Mouse (Mus musculus) MEL (cell line): ENCODE measurements around the gene Cpne9. TPM values are rescaled to one million over a fixed set of nuclear protein-coding genes. Genes with fewer than 3 reads are reported as not detected.

Source experiments
- DNase-seq: peaks from one replicate; pipeline ENCODE4 v3.0.0; 2011; ENCODE audit warnings: low read depth, low spot score
- H3K27ac ChIP-seq: 2 replicates; pipeline ENCODE4 v1.5.1; 2012; ENCODE audit warnings: low read depth, mild to moderate bottlenecking, control low read depth, low read length, moderate library complexity; ENCODE audit not compliant: control insufficient read depth
- H3K27me3 ChIP-seq, 2 experiments: fragments of 150-350 bp in 1 of 2; sonication (generic) in 1 of 2; 2 replicates each; pipeline ENCODE4 v1.6.1; 2012; ENCODE audit warnings: low read length in 2 of 2, mild to moderate bottlenecking in 2 of 2, improper control_type of control experiment in 1 of 2, moderate library complexity in 1 of 2; ENCODE audit not compliant: insufficient read depth in 2 of 2, control insufficient read depth in 1 of 2
- H3K36me3 ChIP-seq, 2 experiments: 2 replicates each; pipeline ENCODE4 v1.6.1; 2012 to 2014; ENCODE audit warnings: low read length in 2 of 2, improper control_type of control experiment in 1 of 2, inconsistent platforms in 1 of 2, mild to moderate bottlenecking in 1 of 2; ENCODE audit not compliant: insufficient read depth in 2 of 2, control insufficient read depth in 1 of 2
- H3K4me1 ChIP-seq, 2 experiments: fragments of 150-350 bp in 1 of 2; sonication (generic) in 1 of 2; 2 replicates each; pipeline ENCODE4 v1.6.1; 2012; ENCODE audit warnings: low read length in 2 of 2, improper control_type of control experiment in 1 of 2, mild to moderate bottlenecking in 1 of 2; ENCODE audit not compliant: insufficient read depth in 2 of 2, control insufficient read depth in 1 of 2
- H3K4me3 ChIP-seq, 2 experiments: fragments of 150-350 bp in 1 of 2; sonication (generic) in 1 of 2; 2 replicates each; pipeline ENCODE4 v1.5.1; 2012; ENCODE audit warnings: low read depth in 2 of 2, low read length in 2 of 2, mild to moderate bottlenecking in 2 of 2, moderate library complexity in 2 of 2, control low read depth in 1 of 2, improper control_type of control experiment in 1 of 2; ENCODE audit not compliant: control insufficient read depth in 1 of 2, insufficient read depth in 1 of 2
- H3K79me2 ChIP-seq: 2 replicates; pipeline ENCODE4 v1.6.1; 2012; ENCODE audit warnings: mild to moderate bottlenecking, low read length, moderate library complexity; ENCODE audit not compliant: control insufficient read depth, poor library complexity, insufficient read depth
- H3K9ac ChIP-seq: 2 replicates; pipeline ENCODE4 v1.6.1; 2012; ENCODE audit warnings: low read depth, mild to moderate bottlenecking, control low read depth, low read length, moderate library complexity; ENCODE audit not compliant: control insufficient read depth, poor library complexity, severe bottlenecking
- H3K9me3 ChIP-seq: fragments of 150-350 bp; sonication (generic); replicated peaks from 2 replicates; pipeline ENCODE4 v1.6.1; 2012; ENCODE audit warnings: mild to moderate bottlenecking, low read length, improper control_type of control experiment, moderate library complexity; ENCODE audit not compliant: insufficient read depth
- BHLHE40 ChIP-seq: IDR thresholded peaks from 2 replicates; pipeline ENCODE4 v1.6.1; 2012; ENCODE audit warnings: low read depth, mild to moderate bottlenecking, inconsistent platforms, low read length, improper control_type of control experiment, borderline replicate concordance
- CHD1 ChIP-seq: IDR thresholded peaks from 2 replicates; pipeline ENCODE4 v1.6.1; 2012; ENCODE audit warnings: low read depth, mild to moderate bottlenecking, inconsistent platforms, low read length, improper control_type of control experiment
- ELF1 ChIP-seq: IDR thresholded peaks from 2 replicates; pipeline ENCODE4 v1.6.1; 2014; ENCODE audit warnings: low read depth, mild to moderate bottlenecking, inconsistent platforms, low read length, improper control_type of control experiment, moderate library complexity
- EP300 ChIP-seq, 2 experiments: IDR thresholded peaks; 2 replicates each; pipeline ENCODE4 v1.6.1; 2011; ENCODE audit warnings: improper control_type of control experiment in 2 of 2, low read length in 2 of 2, low read depth in 1 of 2, mild to moderate bottlenecking in 1 of 2
- ETS1 ChIP-seq: IDR thresholded peaks from 2 replicates; pipeline ENCODE4 v1.6.1; 2012; ENCODE audit warnings: low read depth, mild to moderate bottlenecking, inconsistent platforms, low read length, improper control_type of control experiment, moderate library complexity
- GATA1 ChIP-seq: IDR thresholded peaks from 2 replicates; pipeline ENCODE4 v1.6.1; 2011; ENCODE audit warnings: low read depth, low read length, improper control_type of control experiment
- HCFC1 ChIP-seq: IDR thresholded peaks from 2 replicates; pipeline ENCODE4 v1.6.1; 2012; ENCODE audit warnings: low read depth, mild to moderate bottlenecking, inconsistent platforms, low read length, improper control_type of control experiment, moderate library complexity
- KAT2A ChIP-seq: conservative IDR thresholded peaks from 2 replicates; pipeline ENCODE4 v1.6.1; 2012; ENCODE audit warnings: low read depth, low read length, improper control_type of control experiment, inconsistent platforms
- MYB ChIP-seq: IDR thresholded peaks from 2 replicates; pipeline ENCODE4 v1.6.1; 2011; ENCODE audit warnings: mild to moderate bottlenecking, low read depth, low read length, improper control_type of control experiment
- MYC ChIP-seq: IDR thresholded peaks from 2 replicates; pipeline ENCODE4 v1.6.1; 2011; ENCODE audit warnings: low read depth, mild to moderate bottlenecking, low read length, improper control_type of control experiment, moderate library complexity
- NELFE ChIP-seq: IDR thresholded peaks from 2 replicates; pipeline ENCODE4 v1.6.1; 2011; ENCODE audit warnings: low read depth, low read length, improper control_type of control experiment
- NRF1 ChIP-seq: IDR thresholded peaks from 2 replicates; pipeline ENCODE4 v1.6.1; 2014; ENCODE audit warnings: low read depth, mild to moderate bottlenecking, inconsistent platforms, low read length, improper control_type of control experiment, moderate library complexity; ENCODE audit not compliant: poor library complexity, insufficient read depth, severe bottlenecking
- POLR2AphosphoS2 ChIP-seq: IDR thresholded peaks from 2 replicates; pipeline ENCODE4 v1.6.1; 2011; ENCODE audit warnings: low read length, improper control_type of control experiment
- RAD21 ChIP-seq: IDR thresholded peaks from 2 replicates; pipeline ENCODE4 v1.6.1; 2011; ENCODE audit warnings: mild to moderate bottlenecking, low read depth, low read length, improper control_type of control experiment
- RCOR1 ChIP-seq: IDR thresholded peaks from 2 replicates; pipeline ENCODE4 v1.6.1; 2012; ENCODE audit warnings: low read depth, mild to moderate bottlenecking, inconsistent platforms, low read length, improper control_type of control experiment
- SIN3A ChIP-seq: IDR thresholded peaks from 2 replicates; pipeline ENCODE4 v1.6.1; 2012; ENCODE audit warnings: low read length, improper control_type of control experiment, inconsistent platforms
- SMC3 ChIP-seq: IDR thresholded peaks from 2 replicates; pipeline ENCODE4 v1.6.1; 2011; ENCODE audit warnings: low read depth, low read length, improper control_type of control experiment
- TBP ChIP-seq: IDR thresholded peaks from 2 replicates; pipeline ENCODE4 v1.8.0; 2011; ENCODE audit warnings: low read depth, low read length, improper control_type of control experiment
- ZC3H11A ChIP-seq: IDR thresholded peaks from 2 replicates; pipeline ENCODE4 v1.6.1; 2012; ENCODE audit warnings: low read depth, mild to moderate bottlenecking, inconsistent platforms, low read length, improper control_type of control experiment
- ZMIZ1 ChIP-seq: IDR thresholded peaks from 2 replicates; pipeline ENCODE4 v1.6.1; 2012; ENCODE audit warnings: low read depth, mild to moderate bottlenecking, inconsistent platforms, low read length, improper control_type of control experiment, moderate library complexity
- ZNF384 ChIP-seq: IDR thresholded peaks from 2 replicates; pipeline ENCODE4 v1.6.1; 2012; ENCODE audit warnings: low read depth, mild to moderate bottlenecking, inconsistent platforms, low read length, improper control_type of control experiment
- polyA plus RNA-seq, 2 experiments: library from polyadenylated mRNA; stranded (reverse) in 1 of 2; unstranded in 1 of 2; fragments of >175 nt in 1 of 2; fragments of >200 nt in 1 of 2; gene quantifications; 2 replicates each; pipeline versions ENCODE4 v1.2.1 to v1.2.4; 2012; ENCODE audit warnings: low replicate concordance in 2 of 2, low read depth in 1 of 2; ENCODE audit not compliant: insufficient read length in 2 of 2, insufficient read depth in 1 of 2, missing spikeins in 1 of 2
- total RNA-seq: library from RNA; depleted of rRNA; stranded (reverse); fragments of 300-350 nt; gene quantifications from 2 replicates; pipeline ENCODE4 v1.2.3, GENCODE M21; 2012; rRNA removed

Cpne9 gene
- total and polyA plus RNA-seq, 3 experiments: 1.3 to 1.6 TPM; not detected in 1

GRCm38 (mm10) chr6:113352820-113353219 lies 70.7 kb downstream of the Cpne9 start:
- TF ChIP-seq RAD21 (no peak), KAT2A (no peak), NELFE (no peak), GATA1 (no peak), RCOR1 (no peak), HCFC1 (no peak), CHD1 (no peak), SMC3 (no peak), EP300 (IDR thresholded peaks at IDR 0.05; ENCODE audit: low read depth in 1 of 2, low read length in 2 of 2) (no peak), ZC3H11A (no peak), MYC (no peak), POLR2AphosphoS2 (no peak), ZMIZ1 (no peak), NRF1 (no peak), ETS1 (no peak), MYB (no peak), BHLHE40 (no peak), TBP (no peak), SIN3A (no peak)
- H3K27ac ChIP-seq: no peak overlapping the region
- no peak overlapping the region for H3K9ac ChIP-seq
- H3K4me1 ChIP-seq: peaks cover 2 to 6% of the 10 kb centered on the region in 2 experiments
- DNase-seq: no peak
- no peak overlapping the region for H3K4me3 ChIP-seq
- H3K27me3 ChIP-seq: no peaks in the 10 kb centered on the region
- H3K9me3 ChIP-seq: no peaks in the 10 kb centered on the region
- H3K36me3 ChIP-seq: peaks cover 0 to 8% of the 10 kb centered on the region in 2 experiments; a peak in 2 of 4 replicates
- H3K79me2 ChIP-seq: no peaks in the 10 kb centered on the region

GRCm38 (mm10) chr6:113353696-113354095 lies 71.6 kb downstream of the Cpne9 start:
- Histone ChIP-seq H3K9ac (no peak overlapping the region), H3K36me3 (peaks cover 0 to 8% of the 10 kb centered on the region in 2 experiments; a peak in 2 of 4 replicates), H3K9me3 (no peaks in the 10 kb centered on the region), H3K27me3 (no peaks in the 10 kb centered on the region), H3K4me3 (no peak overlapping the region), H3K4me1 (peaks cover 2 to 6% of the 10 kb centered on the region in 2 experiments), H3K79me2 (no peaks in the 10 kb centered on the region), H3K27ac (no peak overlapping the region)
- TF ChIP-seq ZMIZ1 (no peak), ELF1 (no peak), RCOR1 (no peak), ZNF384 (no peak), EP300 (IDR thresholded peaks at IDR 0.05; ENCODE audit: low read depth in 1 of 2, low read length in 2 of 2) (no peak)
- no peak for DNase-seq

Other genes with a start within 250 kb of the Cpne9 start
- 89.1 and 95.7 TPM in 2 replicates for gene Thumpd3, start 236.1 kb upstream of the Cpne9 start, total RNA-seq
- gene Thumpd3, start 236.1 kb upstream of the Cpne9 start, polyA plus RNA-seq: 100 to 1,000 TPM in 1 of 2 experiments, 10 to 100 TPM in 1; 74.8 to 158 TPM
- gene Setd5, start 204.9 kb upstream of the Cpne9 start, total RNA-seq: 43.5 and 50.4 TPM in 2 replicates
- 100 to 1,000 TPM in 1 of 2 experiments, 10 to 100 TPM in 1; 80.2 to 185 TPM for gene Setd5, start 204.9 kb upstream of the Cpne9 start, polyA plus RNA-seq
- 0.19 and 0.49 TPM in 2 replicates for gene Lhfpl4, start 86.9 kb upstream of the Cpne9 start, total RNA-seq
- gene Lhfpl4, start 86.9 kb upstream of the Cpne9 start, polyA plus RNA-seq: 1 to 10 TPM in 1 of 2 experiments, not detected in 1; 7.7 TPM
- 11.4 and 12.1 TPM in 2 replicates for gene Mtmr14, start 44.5 kb upstream of the Cpne9 start, total RNA-seq
- 10 to 100 TPM in 1 of 2 experiments, not detected in 1; 24.5 TPM for gene Mtmr14, start 44.5 kb upstream of the Cpne9 start, polyA plus RNA-seq
- gene Brpf1, start 24.8 kb downstream of the Cpne9 start, total RNA-seq: 29.8 and 32.6 TPM in 2 replicates
- 10 to 100 TPM; 44.9 to 46.8 TPM for gene Brpf1, start 24.8 kb downstream of the Cpne9 start, polyA plus RNA-seq
- gene Ogg1, start 44.7 kb downstream of the Cpne9 start, total RNA-seq: 8.7 and 9.2 TPM in 2 replicates
- gene Ogg1, start 44.7 kb downstream of the Cpne9 start, polyA plus RNA-seq: 10 to 100 TPM in 1 of 2 experiments, not detected in 1; 20.0 TPM
- 5.3 and 7.9 TPM in 2 replicates for gene Camk1, start 61.7 kb downstream of the Cpne9 start, total RNA-seq
- gene Camk1, start 61.7 kb downstream of the Cpne9 start, polyA plus RNA-seq: 10 to 100 TPM in 1 of 2 experiments, not detected in 1; 13.3 TPM
- 25.0 and 26.1 TPM in 2 replicates for gene Tada3, start 95.6 kb downstream of the Cpne9 start, total RNA-seq
- gene Tada3, start 95.6 kb downstream of the Cpne9 start, polyA plus RNA-seq: 10 to 100 TPM in 1 of 2 experiments, not detected in 1; 62.2 TPM
- 217 and 231 TPM in 2 replicates for gene Arpc4, start 95.8 kb downstream of the Cpne9 start, total RNA-seq
- 100 to 1,000 TPM in 1 of 2 experiments, not detected in 1; 375 TPM for gene Arpc4, start 95.8 kb downstream of the Cpne9 start, polyA plus RNA-seq
- 4.1 and 5.7 TPM in 2 replicates for gene Ttll3, start 107.0 kb downstream of the Cpne9 start, total RNA-seq
- 10 to 100 TPM in 1 of 2 experiments, not detected in 1; 11.2 TPM for gene Ttll3, start 107.0 kb downstream of the Cpne9 start, polyA plus RNA-seq
- gene Rpusd3, start 137.0 kb downstream of the Cpne9 start, total RNA-seq: 24.8 and 29.4 TPM in 2 replicates
- 10 to 100 TPM in 1 of 2 experiments, not detected in 1; 34.1 TPM for gene Rpusd3, start 137.0 kb downstream of the Cpne9 start, polyA plus RNA-seq
- gene Cidec, start 153.5 kb downstream of the Cpne9 start, total RNA-seq: not detected in 2 replicates
- gene Cidec, start 153.5 kb downstream of the Cpne9 start, polyA plus RNA-seq: not detected
- gene Jagn1, start 160.3 kb downstream of the Cpne9 start, total RNA-seq: 82.8 and 95.6 TPM in 2 replicates
- gene Jagn1, start 160.3 kb downstream of the Cpne9 start, polyA plus RNA-seq: 10 to 100 TPM in 1 of 2 experiments, not detected in 1; 80.6 TPM
- 0.13 TPM in 1 of 2 replicates, not detected in the other for gene Il17re, start 176.2 kb downstream of the Cpne9 start, total RNA-seq
- gene Il17re, start 176.2 kb downstream of the Cpne9 start, polyA plus RNA-seq: not detected
- 0.52 and 1.2 TPM in 2 replicates for gene Il17rc, start 189.1 kb downstream of the Cpne9 start, total RNA-seq
- gene Il17rc, start 189.1 kb downstream of the Cpne9 start, polyA plus RNA-seq: 1 to 10 TPM in 1 of 2 experiments, not detected in 1; 1.8 TPM
- gene Creld1, start 201.0 kb downstream of the Cpne9 start, total RNA-seq: 4.1 and 5.9 TPM in 2 replicates
- gene Creld1, start 201.0 kb downstream of the Cpne9 start, polyA plus RNA-seq: 10 to 100 TPM in 1 of 2 experiments, not detected in 1; 26.7 TPM
- gene Prrt3, start 219.6 kb downstream of the Cpne9 start, total RNA-seq: 0.08 TPM in 1 of 2 replicates, not detected in the other
- under 1 TPM in 1 of 2 experiments, not detected in 1; 0.10 TPM for gene Prrt3, start 219.6 kb downstream of the Cpne9 start, polyA plus RNA-seq
- 56.7 and 73.1 TPM in 2 replicates for gene Emc3, start 249.3 kb downstream of the Cpne9 start, total RNA-seq
- gene Emc3, start 249.3 kb downstream of the Cpne9 start, polyA plus RNA-seq: 100 to 1,000 TPM in 1 of 2 experiments, 10 to 100 TPM in 1; 62.3 to 172 TPM
- gene Fancd2, start 249.4 kb downstream of the Cpne9 start, total RNA-seq: 14.0 and 14.1 TPM in 2 replicates
- gene Fancd2, start 249.4 kb downstream of the Cpne9 start, polyA plus RNA-seq: 10 to 100 TPM; 18.5 to 35.0 TPM